Mouse (Mus musculus) spleen, postnatal 10 days (tissue): Measurements from ENCODE around the gene Zfp467.

Experiments used
- DNase-seq, 2 experiments: peaks; one replicate each; pipeline ENCODE4 v3.0.0; 2021 to 2022; ENCODE audit warnings: low spot score in 2 of 2

The Zfp467 gene

DNA sequence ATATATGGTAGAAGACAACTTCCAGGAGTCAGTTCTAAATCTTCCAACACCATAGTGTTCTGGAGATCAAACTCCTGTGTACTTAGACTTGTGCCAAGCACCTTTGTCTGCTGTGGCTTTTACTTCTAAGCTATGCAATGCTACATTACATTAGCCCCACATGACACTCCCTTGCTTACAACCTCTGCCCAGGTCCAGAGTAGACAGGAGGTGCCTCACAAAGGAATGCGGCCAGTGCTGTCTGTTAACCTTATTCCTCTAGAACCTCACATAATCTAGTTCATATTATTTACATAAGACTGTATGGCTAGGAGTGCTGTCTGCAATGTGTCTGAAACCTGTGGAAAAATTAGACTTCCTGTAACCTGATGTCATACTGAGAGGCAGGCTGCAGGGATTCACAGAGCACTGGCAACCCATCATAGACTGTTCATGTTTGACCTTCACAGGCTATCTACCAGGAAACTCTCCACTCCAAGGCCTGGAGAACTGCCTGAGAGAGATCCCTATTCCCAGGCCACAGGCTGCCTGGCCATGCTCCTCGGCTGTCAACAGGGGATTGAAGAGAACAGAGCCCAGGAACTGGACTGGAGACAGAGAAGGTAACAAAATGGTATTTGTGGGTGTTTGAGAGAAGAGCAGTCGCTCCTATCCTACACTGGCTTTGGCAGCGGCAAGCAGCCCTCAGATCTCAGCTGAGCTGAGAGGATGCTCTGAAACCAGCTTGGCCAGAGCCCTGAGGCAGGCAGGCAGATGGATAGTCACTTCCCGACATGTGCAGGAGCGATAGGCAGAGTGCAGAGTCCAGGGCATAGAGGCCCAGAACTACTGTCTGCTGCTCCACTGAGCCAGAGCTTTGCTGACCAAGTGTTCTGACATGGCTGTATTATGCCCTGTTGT lies 34.2 kb downstream of the Zfp467 start:
- DNase-seq, result no peak

DNA sequence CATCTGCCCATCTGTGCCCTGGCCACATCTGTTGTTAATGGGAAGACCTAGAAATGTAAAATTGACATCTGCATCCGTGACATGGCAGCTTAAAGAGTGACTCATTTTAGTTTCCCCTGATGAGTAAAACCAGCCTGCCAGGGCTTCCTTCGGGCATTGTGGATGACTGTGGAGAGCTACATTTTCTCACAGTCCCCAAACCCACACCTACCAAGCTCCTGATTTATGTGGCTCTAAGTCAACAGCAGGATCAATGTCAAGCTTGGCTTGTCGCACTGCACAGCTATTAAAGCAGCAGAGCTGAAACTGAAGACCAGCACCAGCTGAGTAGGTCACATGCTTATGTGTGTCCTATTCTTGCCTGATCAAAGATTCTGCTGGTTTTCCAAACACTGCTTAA lies 35.1 kb downstream of the Zfp467 start:
- no peak for DNase-seq

DNA sequence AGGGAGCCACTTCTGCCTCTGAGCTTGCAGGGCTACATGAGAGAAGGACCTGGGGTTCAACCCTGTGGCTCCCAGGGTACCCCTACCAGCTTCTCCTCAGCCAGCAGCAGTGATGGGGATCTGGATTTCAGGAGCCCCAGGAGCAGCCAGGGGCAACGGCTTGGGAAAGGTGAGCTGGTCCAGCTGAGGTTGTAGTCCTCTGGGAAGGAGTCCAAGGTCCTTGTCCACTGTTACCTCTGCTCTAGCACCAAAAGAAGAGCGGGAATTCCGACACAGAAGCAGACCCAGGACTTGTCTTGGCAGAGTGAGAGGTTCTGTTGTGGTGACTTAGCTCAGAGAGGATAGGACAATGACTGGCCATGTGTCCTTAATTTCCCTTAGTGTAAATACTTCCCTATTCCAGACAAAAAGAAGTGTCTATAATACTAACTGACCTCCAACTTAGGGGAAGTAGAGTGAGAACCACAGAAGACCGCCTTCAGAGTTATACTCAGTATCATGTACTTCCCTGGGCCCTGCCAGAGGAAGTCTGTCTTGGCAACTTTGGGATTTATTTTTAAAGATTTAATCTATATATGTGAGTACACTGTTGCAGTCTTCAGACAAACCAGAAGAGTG lies 35.8 kb downstream of the Zfp467 start:
- DNase-seq, result no peak

DNA sequence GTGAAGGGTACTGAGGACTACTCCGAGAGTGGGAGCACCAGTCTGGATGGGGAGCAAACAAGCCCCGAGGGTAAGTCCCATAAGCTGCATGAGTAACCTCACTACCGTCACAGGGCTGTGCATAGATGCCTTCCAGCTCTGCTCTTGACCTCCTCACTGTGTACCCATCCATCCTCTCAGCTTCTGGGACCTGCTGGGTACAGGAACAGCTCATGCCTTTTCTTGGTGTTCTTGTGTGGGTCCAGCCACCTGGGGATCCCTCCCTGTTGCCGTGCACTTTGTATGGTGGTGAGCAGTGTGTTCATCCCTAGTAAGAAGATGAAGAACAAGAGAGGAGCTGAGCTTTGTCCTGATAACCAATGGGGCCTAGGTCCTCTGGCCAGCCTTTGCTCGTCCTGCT lies 41.6 kb downstream of the Zfp467 start:
- DNase-seq, result no peak

- DNase-seq, result no peak
Measured at GRCm38 (mm10) chr6:48399906-48400305, 45.7 kb downstream of the Zfp467 start.

DNA sequence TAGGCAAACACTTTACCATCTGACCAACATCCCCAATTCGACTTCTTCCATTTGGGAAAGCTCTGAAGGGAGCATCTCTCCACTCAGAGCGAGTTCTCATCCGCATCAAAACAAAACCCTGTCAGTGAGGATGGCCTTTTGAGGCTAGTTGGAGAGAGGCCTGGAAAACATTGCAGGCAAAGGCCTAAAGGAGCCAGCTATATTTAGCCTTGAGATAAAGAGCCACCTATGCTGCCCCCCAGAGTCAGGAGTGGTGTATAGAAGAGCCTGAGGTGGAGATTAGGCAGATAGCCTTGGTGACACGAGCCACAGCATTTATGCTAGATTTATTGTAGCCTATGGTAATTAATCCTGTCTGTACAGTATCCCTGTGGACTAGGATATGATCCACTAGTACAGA lies 48.3 kb downstream of the Zfp467 start:
- DNase-seq, result no peak

- DNase-seq, result no peak
Measured at GRCm38 (mm10) chr6:48396686-48397085, 48.9 kb downstream of the Zfp467 start.

GRCm38 (mm10) chr6:48396008-48396595 lies 49.5 kb downstream of the Zfp467 start:
- DNase-seq, result no peak

DNA sequence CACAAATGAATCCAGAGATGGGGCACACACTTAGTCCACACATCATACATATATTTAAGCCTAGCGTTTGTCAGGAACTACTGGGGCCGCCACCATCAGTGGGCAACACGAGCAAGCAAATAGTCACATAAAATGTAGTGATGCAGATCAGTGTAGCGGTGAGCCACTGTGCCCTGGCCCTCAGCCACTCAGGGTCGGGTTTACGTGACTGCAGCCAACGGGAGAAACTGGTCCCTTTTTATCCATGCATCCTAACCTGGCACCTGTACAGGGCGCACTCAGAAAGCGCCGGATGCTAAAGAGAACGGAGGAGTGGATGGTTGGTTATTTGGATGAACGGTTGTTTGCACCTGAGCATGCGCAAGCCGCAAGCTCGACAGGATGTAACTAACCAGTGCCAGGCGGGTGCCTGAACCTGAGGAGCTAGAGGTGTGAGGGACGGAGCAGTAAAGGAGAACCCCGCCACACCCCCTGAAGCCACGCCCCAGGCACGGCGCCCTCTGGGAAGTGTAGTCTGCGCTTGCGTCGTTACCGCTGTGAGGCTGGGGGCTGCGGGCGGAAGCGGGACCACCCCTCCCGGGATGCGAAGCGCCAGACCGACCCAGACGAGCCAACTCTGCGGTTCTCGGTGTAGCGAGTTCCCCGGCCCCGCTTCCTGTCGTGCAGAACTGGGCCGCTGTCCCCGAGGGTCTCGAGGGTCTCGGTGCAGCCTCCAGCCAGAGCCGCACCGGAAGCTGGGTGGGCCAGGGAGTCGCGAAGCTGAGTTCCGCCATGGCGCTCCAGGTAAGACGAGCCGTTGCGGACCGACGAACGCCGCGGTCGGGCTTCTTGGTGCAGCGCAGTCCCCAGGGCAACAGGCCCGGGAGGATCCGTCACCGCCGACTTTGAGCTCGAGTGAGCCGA lies 50.3 kb downstream of the Zfp467 start, which contains the start of gene Krba1:
Gene Krba1 (plus strand): TSS at position 482 of the 903 bp plus-strand sequence.
- peak; percentile 41 to 81 for DNase-seq

DNA sequence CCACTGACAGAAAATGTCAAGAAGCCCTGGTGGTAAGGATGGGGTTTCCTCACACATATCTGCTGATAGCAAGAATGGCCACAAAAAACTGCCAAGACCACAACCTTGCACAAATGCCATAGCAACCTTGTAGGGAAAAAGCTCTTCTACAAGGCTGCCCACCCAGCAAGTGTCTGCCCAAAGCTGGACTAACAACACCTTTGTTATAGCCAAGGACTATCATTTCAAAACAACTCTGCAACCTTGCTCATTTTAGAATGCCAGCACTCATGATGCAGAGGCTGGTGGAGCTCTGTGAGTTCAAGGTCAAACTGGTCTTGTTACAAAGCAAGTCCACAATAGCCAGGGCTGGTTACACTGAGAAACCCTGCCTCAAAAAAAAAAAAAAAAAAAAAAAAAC lies 51.8 kb downstream of the Zfp467 start:
- no peak for DNase-seq

DNA sequence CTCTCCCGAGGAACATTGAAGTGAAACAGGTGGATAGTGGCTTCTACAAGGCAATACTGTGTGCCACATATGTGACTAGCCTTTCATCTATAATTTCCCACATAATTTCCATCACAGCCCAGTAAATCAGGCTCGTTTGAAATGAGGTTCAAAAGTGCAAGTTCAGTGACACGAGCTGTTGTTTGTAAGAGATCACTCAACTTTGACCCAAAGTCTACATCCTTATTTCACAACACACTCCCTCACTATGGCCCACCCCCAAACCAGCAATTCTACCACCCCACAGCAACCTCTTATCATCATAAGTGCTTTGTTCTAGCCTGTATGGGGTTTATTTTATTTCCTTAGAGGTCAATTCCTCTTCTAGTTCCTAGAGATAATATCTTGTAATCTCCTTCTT lies 57.4 kb downstream of the Zfp467 start:
- no peak for DNase-seq
